Mouse (Mus musculus) thymus, postnatal 10 days (tissue): ENCODE data around the gene Dnlz.

ENCODE experiments used
- DNase-seq, 2 experiments: peaks; one replicate each; pipeline ENCODE4 v3.0.0; 2021; ENCODE audit warnings: low spot score in 2 of 2

The Dnlz gene

DNA sequence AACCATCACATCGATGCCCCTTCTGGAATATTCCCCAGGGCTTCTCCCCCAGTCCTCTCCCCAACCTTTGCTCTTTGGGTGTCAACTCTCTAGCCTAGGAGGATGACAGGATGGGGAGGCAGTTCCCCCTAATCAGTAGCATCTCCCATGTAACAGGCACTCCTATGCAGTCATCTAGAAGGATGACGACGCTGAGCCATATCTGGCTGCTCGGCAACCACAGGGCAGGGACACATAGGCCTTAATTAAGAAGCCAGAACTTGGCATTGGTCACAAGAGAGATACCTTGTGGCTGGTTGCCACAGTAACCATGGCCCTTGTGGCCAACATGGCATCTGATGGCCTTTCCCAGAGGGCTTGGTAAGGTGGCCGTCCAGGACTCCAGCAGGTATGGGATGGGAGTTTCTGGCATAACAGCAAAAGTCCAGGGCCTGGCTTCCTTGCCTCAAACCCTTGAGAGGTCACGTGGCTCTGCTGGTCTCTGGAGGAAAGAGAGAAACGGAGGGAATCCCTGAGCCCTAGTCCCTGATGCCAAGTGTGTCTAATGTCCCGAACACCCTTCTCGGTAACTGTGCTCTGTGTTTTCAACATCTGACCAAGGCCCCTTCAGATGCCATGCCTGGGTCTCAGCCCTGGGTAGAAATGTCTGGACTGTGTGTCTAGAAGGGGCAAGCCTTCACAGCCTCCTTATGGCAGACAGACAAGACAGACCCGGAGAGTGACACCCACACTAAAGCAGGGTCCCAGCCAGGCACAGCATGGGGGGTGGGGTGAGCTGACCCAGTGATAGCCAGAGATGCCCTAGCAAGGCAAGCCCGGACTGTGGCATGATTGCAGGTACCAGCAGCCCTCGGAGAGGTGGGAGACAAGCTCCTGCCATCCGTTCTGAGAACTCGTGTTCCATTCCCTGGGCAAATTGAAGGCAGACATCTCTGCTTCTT lies 31.4 kb downstream of the Dnlz start:
- DNase-seq, result no peak

DNA sequence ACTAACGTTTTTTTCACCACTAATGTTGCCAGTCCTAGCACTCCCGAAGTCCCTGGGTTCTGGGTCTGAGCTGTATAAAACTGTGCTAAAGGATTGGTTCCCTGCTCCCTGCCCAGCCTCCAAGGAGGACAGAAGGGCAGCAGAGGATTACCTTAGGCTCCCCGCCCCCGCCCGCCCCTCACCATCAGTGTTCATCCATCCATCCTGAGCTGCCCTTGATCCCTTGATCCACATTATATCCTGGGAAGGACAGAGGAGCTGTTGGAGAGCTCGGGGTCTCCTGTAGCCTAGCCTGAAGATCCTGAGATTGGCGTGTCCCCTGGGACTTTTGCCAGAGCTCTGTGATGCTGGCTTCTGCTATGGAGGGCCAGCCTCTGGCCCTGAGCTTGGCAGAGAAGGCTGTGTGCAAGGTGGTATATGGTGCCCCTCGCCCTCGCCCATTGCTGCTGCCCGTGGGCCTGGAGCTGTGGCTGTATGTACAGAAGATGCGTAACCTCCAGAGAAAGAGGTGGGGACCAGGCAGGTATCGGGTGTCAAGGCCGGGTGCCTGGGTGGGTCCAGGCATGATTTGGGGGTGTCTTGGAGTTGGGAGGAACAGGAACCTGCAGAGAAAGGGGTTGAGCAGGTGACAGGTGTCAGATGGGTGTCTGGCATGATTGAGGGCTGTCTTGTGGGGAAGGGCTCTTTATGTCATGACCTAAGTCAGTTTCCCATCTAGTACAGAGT lies 32.2 kb downstream of the Dnlz start:
- no peak for DNase-seq

GRCm38 (mm10) chr2:26319109-26319508 lies 32.8 kb downstream of the Dnlz start:
- DNase-seq, result no peak

DNA sequence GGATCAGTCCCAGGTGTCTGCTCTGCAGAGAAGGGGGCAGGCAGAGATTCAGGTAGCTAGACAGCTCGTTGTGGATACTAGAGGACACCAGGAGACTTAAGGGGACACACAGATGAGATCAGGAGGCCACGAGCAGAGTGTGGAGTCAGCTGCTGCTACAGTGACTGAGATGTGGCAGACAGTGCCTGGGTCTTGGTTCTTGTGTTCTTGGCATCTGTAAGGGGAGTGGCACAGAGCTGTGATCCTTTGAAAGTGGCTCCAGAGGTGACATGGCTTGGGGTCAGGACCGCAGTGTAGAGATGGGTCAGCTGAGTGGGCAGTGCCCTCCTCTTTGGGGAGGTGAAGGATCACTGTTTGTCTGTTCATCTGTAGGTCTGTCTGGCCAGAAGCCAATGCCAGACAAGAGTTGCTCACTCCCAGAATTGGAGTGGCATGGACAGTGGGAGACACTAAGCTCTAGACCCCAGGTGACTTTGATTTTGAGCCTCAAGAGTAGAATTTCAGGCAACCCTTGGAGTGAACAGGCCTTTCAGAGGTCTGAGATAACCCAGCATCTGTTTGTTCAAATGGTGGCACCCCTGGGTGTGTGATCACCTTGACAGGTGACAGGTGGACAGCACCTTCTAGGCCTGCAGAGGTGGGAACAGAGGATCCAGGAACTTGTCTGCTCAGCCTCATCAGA lies 33.8 kb downstream of the Dnlz start:
- DNase-seq, result no peak

DNA sequence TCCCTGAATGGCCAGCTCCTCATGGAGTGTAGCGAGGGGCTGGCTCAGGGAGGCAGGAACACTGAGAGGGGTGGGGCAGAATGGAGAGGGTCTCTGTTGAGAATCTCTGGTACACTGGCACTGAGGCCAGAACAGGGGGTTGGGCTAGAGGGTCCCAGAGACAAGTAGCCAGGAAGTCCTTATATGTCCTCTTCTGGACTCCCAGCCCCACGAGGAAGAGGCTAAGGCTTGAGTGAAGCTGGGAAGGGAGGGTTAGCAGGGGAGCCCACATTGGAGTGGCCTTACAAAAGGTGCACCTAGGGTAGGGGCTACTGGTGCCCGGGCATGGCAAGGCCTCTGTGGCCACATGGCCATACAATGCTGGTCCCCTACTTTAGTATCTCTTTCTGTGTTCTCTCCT lies 34.5 kb downstream of the Dnlz start:
- DNase-seq, result no peak

DNA sequence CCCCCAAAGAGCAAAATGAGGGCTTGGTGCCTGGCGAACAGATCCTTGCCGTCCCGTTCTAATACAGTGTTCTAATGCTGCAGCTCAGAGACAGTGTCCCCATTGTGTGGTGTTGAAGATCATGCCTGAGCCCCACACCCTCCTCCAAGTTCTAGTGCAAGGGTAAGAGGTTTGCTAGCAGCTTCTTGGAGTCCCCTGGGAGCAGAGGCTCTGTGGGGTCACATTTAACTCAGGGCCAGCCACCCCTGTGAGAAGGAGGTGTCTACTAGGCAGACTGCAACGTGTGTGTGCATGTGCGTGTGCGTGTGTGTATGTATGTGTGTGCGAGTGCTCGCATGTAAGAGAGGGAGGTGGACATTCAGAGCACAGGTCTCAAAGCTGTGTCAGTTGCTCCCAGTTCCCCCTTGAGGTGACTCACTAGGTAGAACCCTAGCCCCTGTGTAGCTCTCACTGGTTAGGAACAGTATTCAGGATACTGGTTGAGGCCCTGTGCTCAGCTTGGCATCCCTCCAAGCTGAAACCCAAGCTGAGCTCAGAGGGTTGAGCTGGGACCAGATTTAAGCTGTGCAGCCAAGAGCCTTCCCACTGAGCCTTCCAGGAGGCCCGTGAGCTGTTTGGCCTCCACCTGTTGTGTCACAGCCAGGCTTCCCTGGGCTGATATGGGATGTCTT lies 35.2 kb downstream of the Dnlz start:
- no peak for DNase-seq

DNA sequence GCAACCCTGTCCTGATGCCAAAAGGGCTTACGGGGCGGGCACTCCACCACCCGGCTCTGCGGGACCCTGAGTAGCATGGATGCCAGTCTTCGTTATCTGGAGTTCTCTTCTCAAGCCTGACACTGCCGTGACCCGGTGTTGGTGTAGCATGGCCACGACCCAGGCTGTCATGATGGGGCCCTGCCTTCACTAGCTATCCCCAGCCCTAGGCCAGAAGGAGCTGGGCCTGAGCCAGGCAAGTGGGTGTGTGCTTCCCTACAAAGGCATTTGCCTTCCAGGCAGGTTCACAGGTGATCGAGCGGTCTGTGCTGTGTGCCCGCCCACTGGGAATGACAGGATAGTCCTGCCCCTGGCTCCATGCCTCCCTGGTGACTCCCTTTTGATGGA lies 36.0 kb downstream of the Dnlz start:
- DNase-seq, result no peak

DNA sequence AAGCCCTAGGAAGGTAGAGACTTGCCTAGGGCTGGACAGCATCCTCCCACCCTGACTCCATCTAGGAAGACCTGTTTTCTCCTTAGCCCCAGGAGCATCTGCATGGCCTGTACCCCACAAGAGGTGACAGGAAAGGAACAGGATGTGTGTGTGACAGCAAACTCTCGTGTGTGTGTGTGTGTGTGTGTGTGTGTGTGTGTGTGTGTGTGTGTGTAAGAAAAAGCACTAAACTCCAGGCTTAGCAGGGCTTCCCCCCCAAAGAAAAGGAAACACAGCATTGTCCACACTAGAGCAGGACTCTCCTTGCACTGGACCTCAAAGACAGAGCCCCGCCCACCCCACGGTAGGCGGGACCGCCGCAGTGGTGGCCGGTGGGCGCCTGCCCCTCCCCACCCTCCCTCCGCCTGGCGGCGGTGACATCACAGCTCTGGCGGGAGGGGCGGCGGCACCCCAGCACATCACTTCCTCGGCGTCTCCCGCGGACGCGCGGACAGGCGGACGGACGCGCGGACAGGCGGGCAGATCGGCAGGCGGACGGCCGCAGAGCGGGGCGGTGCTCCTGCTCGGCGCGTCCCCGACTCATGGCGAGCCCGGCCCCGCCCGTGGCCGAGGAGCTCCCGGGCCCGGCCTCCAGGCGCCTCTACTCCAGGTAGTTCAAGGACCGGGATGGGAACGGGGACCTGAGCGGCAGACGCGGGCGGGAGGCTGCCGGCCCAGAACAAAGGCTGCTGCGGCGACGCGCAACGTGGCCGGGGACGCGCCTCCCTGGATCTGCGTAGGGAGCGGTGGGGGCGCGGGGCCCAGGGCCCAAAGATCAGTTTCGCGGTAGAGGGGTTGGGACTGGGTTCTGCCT lies 36.6 kb downstream of the Dnlz start, which contains the start of gene Gpsm1:
Gene Gpsm1, plus strand, starts transcription at position 444 of the 853 bp plus-strand sequence.
- DNase-seq, result peak; percentile 35 to 48

- no peak for DNase-seq
These were observed 37.4 kb downstream of the Dnlz start for GRCm38 (mm10) chr2:26314281-26315071.

- DNase-seq, result no peak
These were observed 38.5 kb downstream of the Dnlz start for GRCm38 (mm10) chr2:26313394-26313793.

GRCm38 (mm10) chr2:26312812-26313211 lies 39.1 kb downstream of the Dnlz start:
- DNase-seq, result no peak

DNA sequence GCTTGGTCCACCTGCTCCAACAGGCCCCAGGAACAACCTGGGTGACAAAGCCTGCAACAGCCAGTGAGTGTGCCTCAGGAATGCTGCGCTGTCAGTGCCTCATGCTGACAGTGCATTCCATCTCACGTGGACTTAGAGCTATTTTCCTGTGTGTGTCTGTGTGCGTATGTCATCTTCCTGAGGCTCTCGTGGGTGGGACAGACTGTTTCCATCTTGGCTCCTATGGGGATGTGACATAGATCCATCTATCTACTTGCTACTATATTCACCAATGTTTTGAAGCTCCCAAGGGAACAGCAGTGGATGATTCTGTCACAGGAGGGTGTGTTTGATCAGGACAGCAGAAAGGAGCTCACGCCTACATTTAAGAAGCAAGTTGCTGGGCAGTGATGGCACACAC lies 40.0 kb downstream of the Dnlz start:
- DNase-seq, result no peak

DNA sequence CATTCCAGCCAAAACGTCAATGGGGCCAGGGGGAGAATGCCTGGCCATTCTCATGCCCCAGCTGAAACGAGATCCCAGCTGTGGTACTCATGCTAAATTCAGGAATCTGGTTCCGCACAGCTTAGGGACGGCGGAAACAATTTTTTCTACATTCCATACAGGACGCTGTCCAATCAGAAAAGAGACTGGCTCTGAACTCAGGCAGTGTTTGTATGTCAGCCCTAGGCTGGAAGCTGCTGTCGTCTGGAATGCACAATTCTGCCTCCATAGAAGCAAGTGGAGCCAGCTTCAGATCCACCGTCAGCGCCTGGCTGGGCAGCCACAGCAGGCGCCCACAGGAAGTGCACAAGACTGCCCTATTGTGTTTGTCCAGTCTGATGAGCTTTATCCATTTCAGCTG lies 42.2 kb downstream of the Dnlz start:
- DNase-seq, result no peak

DNA sequence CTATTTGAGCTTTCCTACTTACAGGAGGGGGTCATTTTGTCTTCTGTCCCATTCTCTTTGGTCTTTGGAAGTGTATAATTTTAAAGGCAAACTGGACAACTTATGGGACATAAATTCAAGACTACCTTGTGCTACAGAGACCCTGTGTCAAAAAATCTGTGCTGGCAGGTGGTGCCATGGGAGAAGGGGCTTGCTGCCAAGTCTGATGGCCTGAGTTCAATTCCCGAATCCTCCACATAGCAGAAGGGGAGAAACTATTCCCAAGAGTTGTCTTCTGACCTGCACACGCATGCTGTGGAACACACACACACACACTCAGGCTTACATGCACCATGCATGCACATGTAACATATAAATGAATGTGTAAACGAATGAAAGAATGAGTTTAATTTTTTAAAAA lies 45.2 kb downstream of the Dnlz start:
- DNase-seq, result no peak

DNA sequence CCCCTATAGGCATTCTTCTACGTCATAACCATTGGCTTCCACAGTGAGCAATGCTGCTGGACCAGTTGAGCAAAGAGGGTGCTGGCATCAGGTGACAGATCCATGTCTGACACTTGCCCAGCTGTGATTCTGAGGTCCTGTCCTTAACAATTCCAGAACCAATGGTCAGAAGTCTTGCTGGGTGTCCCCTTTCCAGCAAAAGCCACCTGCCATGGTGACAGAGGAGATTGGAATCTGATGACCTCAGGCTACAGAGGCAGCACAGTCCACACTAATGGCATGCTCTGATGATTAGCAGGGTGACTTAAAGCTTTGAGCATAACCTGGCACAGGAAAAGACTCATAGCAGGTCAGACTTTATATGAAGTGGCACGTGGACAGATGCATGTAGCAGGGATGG lies 46.4 kb downstream of the Dnlz start:
- DNase-seq, result no peak

DNA sequence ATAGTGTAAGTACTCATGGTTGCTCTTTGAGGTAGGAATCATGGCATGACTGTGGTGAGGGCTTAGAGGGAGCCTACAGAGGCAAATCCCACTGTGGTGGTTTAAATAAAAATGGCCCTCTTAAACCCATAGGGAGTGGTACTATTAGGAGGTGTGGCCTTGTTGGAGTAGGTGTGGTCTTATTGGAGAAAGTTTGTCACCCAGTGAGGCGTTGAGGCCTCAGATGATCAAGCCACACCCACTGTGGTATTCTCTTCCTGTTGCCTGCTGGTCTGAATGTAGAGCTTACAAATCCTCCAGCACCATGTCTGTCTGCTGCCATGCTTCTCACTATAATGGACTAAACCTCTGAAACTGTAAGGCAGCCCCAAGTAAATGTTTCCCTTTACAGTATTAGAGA lies 47.2 kb downstream of the Dnlz start:
- DNase-seq, result no peak

DNA sequence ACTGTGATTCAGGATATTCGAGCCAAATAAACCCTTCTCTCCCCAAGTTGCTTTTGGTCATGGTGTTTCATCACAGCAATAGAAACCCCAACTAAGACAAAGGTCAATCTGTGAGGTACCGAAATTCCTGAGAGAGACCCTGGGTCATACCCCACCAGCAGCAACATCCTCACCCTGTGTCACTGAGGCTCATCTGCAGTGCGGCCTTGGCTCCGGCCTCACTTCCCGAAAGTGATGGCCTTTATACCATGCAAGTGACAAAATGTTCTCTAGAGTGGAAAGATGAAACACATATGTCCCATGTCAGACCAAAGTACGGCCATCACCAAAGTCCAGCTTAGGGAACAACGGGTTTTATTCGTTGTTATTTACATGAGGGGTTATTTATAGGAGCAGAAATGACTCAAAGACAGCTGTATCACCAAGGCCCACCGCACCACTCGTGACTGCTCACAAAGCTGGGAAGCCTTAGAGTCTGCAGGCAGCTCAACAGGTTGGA lies 49.9 kb downstream of the Dnlz start:
- no peak for DNase-seq

DNA sequence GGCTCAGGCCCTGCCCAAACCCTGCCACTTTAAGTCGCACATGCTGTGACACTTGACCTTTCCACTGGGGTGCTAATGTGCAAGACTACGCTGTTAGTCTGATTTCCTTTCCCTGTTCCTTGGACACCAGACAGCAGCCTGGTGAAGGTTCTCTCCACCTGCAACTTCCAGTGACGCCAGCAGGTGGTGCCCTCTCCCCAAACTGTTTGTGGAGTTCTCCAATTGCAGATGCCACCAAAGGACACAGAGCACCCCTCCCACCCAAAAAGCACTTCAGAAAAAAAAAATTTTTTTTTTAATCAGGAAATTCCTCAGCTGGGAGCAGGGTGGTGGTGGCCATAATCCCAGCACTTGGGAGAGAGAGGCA lies 51.1 kb downstream of the Dnlz start:
- DNase-seq, result peak; percentile 66 to 82

DNA sequence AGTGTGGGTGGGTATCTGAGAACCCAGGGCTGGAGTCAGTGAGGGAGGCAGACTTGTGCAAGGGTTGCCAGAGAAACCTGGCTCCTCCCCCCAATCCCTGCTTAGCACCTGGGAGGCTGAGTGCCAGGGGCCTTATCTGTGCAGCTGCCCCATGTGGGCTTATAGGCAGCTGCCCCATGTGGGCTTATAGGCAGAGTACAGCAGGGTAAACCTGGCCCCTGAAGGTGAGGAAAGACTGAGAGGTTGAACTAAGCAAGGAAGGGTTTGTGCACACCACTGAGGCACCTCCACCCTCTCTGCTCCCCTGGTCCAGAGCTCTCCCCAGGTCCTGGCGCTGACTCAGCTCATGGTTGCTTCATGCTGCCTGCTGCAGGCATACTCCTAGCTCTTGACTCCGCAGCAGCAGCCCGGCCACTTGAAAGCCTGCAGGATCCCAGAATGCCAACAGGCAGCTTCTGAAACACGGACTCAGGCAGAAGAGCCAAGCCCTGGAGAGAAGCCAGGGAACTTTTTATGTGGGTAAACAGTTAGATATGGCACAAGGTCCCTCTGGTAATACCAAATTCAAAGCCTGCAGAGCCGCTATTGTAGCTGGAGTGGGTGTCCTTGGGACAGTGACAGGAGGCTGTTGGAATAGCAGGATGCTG lies 51.6 kb downstream of the Dnlz start:
- no peak for DNase-seq
